Mouse (Mus musculus) WW6 (cell line): Measurements from ENCODE around the gene Yju2.
"Not testable (repeated sequence)": the region's sequence is repeated elsewhere in the genome, so short reads cannot be mapped to it uniquely, and the experiment has no call there.

ENCODE experiments used
- DNase-seq: peaks from one replicate; pipeline ENCODE4 v3.0.0-alpha.2; 2013; ENCODE audit warnings: low read depth, low spot score

Yju2 gene

DNA sequence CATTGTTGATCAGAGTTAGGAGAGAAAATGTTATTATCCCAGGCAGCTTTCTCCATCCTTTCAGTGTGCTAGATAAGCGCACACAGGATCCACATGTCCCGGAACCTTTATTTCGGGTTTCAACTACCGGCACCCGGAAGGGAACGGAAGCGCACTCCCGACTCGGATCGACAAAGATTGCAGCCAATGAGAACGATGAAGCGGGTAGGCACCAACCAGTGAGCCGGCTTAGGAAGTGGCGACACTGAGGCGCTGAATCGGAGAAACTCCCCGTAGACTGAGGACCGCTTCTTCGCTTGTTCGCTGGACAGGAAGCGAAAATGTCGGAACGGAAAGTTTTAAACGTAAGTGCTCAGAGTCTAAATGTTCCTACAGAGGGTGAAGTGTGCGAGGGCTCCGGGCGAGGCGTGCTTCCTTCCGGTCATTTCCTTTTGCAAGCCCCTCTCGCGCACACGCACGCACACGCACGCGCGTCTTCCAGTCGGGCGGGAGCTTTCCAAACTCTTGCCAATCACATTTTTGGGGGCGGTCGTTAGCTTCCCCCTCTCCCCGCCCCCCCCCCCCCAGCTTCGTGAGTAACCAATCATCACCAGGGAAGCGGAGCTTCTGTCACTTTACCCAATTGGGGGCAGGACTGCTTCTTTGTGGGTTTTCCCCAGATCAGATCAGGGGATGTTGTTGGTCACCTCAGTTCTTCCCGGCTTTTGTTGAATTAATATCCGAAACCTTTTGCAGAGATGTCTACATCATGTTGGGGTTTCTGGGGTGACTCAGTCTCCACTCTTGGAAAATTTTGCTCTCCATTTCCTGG lies at the start of gene Yju2:
Yju2 (plus strand) TSS at position 182 of the 811 bp plus-strand sequence.
- DNase-seq, result peak; percentile 83

DNA sequence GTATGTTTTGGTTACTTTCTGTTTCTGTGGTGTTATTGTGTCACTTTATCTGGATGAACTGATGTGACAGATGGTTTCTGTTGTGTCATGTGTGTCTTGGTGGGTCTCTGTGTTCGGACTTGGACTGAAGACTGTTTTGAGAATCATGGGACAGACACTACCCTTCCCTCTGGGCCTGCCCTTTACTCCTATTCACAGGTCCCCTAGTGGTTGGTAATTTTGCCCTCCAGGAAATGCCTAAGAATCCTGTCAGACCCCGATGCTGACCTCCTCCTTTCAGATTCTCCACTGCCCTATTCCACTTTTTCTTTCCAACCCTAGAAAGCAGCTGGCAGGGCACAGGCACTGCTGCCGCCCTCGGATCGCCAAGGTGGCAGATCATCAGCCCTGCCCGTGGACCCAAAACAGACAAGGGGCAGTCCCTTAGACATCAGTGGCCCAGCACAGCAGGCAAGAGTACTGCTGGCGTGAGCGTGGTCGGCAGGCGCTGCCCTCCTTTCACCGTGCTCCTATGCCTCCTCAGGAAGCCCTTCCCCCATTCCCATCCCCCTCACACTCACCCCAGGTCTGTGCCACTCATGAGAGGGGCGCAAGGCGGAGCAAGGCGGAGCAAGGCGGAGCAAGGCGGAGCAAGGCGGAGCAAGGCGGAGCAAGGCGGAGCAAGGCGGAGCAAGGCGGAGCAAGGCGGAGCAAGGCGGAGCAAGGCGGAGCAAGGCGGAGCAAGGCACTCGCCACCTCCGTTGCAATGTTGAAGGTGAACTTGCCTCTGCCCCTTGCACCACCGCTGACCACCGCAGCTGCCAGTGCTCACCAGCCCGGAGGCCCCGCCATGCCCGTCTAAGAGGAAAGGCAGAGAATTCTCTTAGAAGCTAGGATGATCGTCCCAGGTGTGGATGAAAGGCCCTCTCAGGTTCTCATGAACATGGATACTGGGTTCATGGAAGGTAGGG lies 27.1 kb upstream of the Yju2 start:
- peak; percentile 70 for DNase-seq

DNA sequence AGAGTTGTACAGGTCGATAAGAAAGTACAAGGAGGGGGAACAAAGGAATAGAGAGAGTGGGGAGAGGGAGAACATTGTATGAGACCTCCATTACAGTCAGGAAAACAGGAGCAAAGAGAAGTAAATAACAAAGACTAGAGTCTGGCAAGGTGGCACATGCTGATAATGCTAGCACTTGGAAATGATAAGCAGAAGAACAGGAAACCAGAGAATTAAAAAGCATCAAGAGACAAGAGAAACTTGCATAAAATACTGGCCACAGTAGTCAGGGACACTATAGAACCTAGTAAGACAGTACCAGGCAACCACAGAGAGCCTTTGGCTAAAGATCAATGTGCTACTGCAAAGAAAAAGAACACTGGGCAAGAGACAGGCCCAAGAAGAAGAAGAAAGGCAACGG lies 26.3 kb upstream of the Yju2 start:
- no peak for DNase-seq

DNA sequence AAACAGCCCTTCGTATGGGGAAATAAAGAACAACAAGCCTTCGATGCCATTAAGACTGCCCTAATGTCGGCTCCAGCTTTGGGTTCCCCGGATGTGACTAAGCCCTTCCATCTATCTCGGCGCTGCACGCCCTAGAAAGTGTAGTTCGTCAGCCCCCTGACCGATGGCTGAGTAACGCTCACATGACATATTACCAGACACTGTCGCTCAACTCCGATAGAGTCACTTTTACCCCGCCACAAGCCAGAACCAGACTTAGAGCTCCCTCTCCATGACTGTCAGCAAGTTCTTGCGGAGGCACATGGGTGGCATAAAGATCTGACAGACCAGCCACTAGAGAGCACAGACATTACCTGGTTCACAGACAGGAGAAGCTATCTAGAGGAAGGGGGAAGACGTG lies 25.7 kb upstream of the Yju2 start:
- DNase-seq, result no peak

DNA sequence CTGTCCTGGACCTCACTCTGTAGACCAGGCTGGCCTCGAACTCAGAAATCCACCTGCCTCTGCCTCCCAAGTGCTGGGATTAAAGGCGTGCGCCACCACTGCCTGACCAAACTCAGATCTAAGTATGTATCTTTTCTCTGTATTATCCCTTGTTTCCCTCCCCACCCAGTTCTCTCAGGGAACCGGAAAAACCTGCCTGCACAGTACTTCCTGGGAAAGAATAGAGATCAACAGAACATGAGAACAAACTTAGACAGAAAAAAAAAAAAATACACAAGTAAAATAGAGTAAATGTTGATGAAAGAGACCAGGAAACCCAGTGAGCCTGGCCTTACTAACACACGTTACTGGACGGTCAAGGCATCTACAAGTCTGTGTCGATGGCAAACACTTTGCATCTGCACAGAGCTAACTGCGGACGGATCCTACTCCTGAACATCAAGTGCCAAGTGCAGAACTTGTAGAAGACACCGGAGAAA lies 14.5 kb upstream of the Yju2 start:
- DNase-seq, result not testable (repeated sequence)

DNA sequence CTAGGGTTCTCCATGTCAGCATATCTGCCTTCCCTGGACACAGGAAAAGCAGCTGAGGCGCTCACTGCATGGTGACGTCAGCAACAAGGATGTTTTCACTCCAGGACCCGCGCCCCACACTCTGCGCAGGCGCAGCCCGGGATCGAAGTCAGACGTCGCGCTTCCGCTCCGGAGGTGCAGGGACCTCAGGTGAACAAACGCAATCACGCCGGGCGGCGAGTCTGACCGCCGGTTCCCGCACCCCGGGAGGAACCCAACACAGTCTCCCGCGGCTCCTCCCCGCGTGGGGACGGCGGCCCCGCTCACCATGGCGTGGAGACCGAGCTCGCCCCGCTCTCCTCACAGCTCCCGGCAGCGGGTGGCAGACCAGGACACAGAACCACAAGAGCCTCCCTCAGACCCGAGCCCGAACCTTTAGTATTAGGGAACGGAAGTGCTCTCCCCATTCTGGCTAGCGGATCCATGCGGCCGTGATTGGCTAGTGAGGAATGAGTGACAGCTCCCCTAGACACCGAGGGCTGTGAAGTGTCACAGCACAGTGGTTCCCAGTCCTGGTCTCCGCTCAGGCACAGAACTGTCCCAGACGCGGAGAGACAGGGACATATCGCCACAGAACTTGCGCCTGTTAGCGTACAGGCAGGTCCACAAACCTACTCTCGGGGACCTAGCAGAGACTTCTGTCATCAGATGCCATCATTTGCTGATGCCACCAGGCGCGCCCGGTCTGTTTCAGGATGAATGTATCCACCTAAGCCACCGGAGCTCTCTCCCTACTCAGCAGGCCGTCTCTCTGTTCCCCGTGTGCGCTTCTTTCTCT lies 13.8 kb upstream of the Yju2 start:
- peak; percentile 50 for DNase-seq

DNA sequence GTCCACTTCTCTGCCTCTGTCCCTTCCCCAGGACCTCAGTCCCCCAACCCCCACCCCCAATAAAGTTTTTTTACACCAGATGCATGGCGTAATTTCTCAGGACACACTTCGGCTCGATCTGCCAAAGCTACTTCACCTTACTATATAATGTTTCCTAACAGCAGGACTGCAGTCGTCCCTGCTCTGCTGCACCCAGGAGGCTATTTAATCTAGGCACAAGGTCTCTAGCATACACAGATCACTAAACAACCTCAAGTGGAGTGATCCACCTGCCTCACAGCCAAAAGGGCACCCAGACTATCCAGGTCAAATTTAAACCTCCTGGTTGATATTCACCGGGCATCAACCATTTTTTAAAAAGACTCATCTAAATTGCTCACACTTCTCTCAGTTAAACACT lies 13.2 kb upstream of the Yju2 start:
- no peak for DNase-seq

DNA sequence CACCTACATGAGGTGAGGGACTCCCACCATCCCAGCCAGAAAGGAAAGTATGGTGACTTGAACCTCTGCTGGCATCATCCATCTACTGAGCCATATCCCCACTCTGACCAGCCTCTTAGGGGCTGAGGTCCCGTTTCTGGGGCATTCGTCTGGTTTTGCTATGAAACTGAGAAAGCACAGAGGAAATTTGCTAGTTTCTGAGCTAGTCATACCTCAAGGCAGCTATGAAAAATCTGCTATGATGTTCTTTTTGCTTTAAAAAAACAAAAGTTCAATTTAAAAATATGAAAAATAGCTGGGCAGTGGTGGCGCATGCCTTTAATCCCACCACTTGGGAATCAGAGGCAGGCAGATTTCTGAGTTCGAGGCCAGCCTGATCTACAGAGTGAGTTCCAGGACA lies 10.3 kb upstream of the Yju2 start:
- no peak for DNase-seq

DNA sequence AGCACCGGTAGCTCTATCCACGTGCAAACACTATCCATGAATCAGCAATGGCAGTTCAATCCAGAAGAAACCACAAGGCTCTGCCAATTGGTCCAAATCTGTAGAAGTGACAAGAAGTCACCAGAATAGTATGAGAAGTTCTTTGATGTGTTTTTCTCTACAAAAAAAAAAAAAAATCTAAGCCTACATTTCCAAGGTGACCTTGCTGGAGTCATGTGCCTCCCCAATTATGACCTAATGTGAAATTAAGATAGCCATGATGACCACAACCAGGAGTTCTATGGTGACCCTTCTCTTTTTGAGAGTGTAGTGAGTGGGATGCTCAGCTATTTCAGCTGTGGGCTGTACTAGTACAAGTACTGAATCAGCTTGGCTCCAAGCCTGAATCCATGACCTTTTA lies 9.5 kb upstream of the Yju2 start, which contains the start of gene Zfp119b:
Zfp119b (minus strand) TSS at position 101 of the 400 bp plus-strand sequence.
- no peak for DNase-seq

DNA sequence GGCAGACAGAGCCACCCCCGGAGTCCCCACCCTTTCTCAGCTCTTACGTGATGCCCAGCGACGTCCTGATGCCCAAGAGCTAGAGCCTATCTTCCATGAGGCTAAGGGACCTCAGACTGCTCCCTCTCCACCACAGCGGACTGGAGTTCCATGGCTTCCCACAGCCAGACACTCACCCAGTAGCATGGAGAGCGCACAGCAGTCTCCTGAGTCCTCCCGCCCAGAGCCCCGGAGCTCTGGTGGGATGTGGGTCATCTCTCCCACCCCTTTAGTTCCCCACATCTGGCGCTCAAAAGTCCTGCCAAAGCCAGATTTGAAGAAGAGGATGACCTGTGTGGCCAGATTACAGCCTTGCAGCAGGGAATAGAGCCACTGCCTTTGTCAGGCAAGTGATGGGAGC lies 8.3 kb upstream of the Yju2 start:
- DNase-seq, result no peak

DNA sequence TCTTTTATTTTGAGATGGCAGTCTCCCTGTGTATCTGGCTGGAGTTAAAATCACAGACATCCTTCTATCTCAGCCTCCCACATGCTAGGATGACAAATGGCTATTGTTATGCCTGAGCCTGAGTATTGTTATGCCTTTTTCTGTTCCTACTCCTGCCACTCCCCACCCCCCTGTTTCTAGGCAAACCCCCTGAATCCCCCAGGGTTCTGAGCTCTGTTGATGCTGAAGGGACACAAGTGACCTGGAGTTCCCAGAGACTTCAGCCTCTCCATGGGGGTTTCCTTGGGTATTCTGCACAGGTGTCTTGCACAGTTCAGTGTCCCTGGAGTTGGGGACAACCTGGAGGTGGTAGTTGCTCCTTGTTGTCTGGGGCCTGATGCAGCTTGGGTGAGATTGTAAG lies 6.9 kb upstream of the Yju2 start:
- no peak for DNase-seq

DNA sequence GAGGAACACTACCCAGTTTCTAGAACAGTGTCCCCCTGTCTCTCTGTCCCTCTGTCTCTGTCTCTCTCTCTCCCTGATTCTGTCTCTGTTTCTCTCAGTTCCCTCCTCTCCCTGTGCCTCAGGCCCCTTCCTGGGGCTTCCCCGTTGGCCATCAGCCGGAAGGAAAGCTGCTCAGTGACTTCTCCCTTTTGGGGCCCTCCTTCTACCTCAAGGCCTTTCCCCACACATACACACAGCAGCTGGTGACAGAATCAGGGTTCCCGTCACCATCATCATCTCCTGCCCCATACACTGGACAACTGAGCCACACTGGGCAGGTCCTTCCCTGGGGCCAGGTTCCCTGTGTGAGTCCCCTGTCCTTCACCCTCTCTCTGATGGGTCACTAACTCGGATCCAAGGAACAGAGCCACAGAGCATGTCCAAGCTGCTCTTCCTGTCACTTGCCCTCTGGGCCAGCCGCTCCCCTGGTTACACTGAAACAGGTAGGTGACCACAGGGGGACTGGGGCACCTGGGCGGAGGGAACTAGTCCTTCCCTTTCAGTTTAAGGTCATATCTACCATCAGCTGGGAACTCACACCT lies 6.4 kb upstream of the Yju2 start, which contains the start of gene Ebi3:
Ebi3 (plus strand) TSS at position 194 of the 581 bp plus-strand sequence.
- DNase-seq, result no peak

DNA sequence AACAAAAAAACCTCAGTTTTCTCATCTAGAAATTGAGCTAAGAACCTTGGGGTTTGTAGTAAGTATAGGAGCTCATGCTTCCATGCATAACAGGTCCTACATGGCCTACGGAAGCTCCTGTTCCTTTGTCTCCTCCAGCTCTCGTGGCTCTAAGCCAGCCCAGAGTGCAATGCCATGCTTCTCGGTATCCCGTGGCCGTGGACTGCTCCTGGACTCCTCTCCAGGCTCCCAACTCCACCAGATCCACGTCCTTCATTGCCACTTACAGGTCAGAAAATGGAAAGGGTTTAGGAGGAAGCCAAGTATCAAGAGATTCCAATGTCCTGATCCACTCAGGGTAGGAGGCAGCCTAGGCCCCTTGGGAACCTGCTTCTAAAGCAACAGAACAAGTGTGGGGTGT lies 5.1 kb upstream of the Yju2 start:
- DNase-seq, result no peak

DNA sequence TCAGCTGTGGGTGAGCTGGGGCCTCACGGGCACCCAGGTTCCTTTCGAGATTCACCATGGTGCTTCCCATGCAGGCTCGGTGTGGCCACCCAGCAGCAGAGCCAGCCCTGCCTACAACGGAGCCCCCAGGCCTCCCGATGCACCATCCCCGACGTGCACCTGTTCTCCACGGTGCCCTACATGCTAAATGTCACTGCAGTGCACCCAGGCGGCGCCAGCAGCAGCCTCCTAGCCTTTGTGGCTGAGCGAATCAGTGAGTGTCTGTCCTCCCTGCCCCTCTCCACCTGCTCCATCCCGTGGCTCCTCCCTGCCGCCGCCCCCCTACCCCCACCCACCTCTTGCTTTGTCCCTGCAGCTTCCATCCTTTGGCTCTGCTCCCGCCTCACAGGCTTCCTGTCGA lies 4.7 kb upstream of the Yju2 start:
- DNase-seq, result no peak

DNA sequence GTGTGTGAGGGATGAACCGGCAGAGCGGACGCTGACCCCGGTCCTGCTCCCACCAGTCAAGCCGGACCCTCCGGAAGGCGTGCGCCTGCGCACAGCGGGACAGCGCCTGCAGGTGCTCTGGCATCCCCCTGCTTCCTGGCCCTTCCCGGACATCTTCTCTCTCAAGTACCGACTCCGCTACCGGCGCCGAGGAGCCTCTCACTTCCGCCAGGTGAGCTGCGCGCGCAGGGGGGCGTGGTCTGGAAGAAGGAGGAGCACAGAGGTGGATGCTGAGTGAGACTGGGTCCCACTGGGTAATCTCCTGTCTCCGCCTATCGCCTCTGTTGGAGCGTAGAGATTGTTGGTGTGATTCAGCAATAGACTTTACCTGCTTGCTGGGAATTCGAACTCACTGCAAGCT lies 2.8 kb upstream of the Yju2 start:
- peak; percentile 88 for DNase-seq

DNA sequence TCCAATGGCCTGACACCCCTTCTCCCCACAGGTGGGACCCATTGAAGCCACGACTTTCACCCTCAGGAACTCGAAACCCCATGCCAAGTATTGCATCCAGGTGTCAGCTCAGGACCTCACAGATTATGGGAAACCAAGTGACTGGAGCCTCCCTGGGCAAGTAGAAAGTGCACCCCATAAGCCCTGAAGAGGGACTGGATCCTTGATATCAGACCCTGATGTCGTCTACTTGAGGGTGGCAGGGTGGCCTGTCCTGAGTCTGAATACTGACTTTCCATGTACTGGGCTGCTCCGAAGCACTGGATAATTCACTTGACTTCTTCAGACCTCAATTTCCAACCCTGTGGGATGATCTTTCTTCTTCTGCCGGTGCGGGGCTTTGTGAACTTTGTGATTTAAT lies 2.3 kb upstream of the Yju2 start:
- DNase-seq, result no peak

DNA sequence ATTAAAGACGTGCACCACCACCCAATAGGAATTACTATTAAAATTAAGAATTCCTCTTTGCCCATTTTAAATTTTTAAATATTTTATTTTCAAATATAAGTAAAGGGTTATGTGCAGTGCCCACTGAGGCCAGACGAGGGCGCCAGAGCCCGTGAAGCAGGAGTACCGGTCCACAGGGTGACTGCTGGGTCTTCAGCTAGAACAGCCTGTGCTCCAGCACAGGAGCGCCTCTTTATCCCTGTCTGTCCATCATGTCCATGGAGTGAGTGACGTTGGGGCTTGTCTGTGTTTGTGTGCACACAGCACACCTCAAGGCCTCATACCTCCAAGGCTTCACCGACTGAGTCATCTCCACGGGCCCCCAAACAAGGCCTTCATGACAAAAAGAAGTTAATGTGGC lies 1.7 kb upstream of the Yju2 start:
- DNase-seq, result no peak

DNA sequence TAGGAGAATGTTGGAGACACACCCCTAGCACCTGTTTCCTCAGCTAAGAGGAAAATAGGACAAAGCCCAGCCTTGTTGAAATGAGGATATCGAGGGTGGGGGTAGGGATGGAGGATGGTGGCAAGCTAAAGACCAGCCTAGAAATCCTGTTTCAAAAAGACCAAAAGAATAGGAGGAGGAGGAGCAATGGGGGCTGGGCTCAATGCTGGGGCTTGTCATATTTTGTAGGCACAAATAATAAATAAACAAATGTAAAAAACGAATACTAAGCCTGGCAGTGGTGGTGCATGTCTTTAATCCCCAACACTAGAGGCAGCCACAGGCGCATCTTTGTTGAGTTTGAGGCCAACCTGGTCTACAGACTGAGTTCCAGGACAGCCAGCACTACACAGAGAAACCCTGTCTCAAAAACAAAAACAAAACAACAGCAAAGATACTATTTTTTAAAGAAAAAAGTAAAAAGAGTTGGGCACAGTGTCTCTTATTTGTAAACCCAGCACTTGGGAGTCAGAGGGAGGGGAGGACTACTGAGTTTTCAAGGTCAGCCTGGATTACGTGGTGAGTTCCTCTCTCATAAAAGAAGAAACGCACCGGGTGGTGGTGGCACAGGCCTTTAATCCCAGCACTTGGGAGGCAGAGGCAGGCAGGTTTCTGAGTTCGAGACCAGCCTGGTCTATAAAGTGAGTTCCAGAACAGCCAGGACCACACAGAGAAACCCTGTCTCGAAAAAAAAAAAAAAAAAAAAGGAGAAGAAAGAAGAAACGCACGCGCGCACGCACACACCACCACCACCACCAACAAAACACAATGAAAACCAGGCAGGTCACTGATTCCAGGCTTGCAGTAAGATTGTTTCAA lies 944 bp upstream of the Yju2 start:
- no peak for DNase-seq

DNA sequence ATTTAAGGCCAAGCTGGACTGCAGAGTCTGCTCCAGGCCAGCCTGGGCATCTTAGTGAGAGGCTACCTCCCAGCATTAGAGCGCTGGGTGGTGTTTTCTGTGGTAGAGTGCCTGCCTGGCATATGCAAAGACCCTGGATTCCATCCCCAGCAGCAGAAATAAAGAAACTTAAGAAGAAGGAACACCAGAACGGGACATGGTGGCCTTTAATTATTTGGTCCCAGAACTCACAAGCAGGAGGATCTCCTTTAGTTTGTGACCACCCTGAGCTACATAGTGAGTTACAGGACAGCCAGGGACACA lies 364 bp upstream of the Yju2 start:
- no peak for DNase-seq

DNA sequence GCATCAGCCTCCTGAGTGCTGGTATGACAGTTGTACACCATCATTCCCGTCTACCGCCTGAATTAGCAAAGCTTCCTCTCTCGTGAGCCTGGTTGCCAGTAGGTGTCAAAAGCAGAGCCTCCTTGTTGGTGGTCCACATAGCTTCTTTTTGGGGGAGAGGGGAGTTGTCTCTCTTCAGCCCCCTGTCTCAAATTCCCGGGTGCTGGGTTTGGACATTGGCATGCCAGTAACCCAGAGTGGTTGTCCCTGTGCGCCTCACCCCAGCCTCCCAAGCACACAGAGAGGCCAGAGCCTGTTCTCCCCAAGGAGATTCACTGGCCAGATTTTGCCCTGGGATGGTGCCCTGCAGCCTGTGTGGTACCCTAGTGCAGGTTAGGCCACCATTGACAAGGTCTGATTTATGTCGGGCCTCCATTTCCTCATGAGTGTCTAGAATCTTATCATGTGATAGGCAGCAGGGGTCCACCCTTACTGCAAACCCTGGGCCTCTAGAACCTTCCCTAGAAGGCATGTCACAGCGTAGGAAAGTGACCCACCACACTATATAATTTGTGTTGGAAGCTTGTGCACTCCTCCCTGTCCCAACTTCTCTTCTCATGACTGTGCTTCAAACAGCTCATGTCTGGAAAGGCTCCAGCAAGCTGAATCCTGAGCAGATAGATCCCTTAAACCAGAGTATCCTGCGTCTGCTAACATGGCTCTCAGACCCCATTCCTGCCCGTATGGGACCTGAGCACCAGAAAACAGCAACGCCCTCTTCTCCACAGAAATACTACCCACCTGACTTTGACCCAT lies 1.2 kb downstream of the Yju2 start:
- DNase-seq, result no peak
